Mouse (Mus musculus): ENCODE data around the gene Olfr1046. TPM values are rescaled to one million over a fixed set of nuclear protein-coding genes. Genes with fewer than 3 reads are reported as not detected.
"Not testable (repeated sequence)": the region's sequence is repeated elsewhere in the genome, so short reads cannot be mapped to it uniquely, and the experiment has no call there.

Gene Olfr1046
- polyA plus RNA-seq, 1 experiment from 2014 or later, result not detected

- ATAC-seq (replicated peaks; ENCODE audit: insufficient number of reproducible peaks, low FRiP score, low TSS enrichment); H3K9me3 ChIP-seq (replicated peaks; ENCODE audit: control insufficient read depth, low read length): not testable (repeated sequence)
Measured at GRCm38 (mm10) chr2:86175422-86175821, 43.7 kb downstream of the Olfr1046 start.

GRCm38 (mm10) chr2:86167422-86167821 lies 51.7 kb downstream of the Olfr1046 start, which contains the start of gene Olfr1043:
Gene Olfr1043, minus strand, starts transcription at chr2:86167522.
- Histone ChIP-seq H3K27ac (ENCODE audit: low read depth, low read length) (no peak within 1 kb of the TSS), H3K4me1 (ENCODE audit: control insufficient read depth, insufficient read depth, low read length) (no peaks in the 10 kb centered on the region)
- WGBS (ENCODE audit: insufficient replicate concordance), result 86% methylated on average over 2 of the region's 2 CpGs

More at GRCm38 (mm10) chr2:86175422-86175821, 43.7 kb downstream of the Olfr1046 start:
- not testable (repeated sequence) for H3K27ac ChIP-seq (ENCODE audit: low read depth, low read length); H3K27me3 ChIP-seq (ENCODE audit: control insufficient read depth, insufficient read depth, low read length); H3K4me1 ChIP-seq (ENCODE audit: control insufficient read depth, insufficient read depth, low read length); H3K9ac ChIP-seq (ENCODE audit: low read depth, low read length); H3K4me2 ChIP-seq; H3K4me3 ChIP-seq (ENCODE audit: low read depth, low read length); H3K36me3 ChIP-seq (ENCODE audit: control insufficient read depth, insufficient read depth, low read length)
- WGBS (ENCODE audit: insufficient replicate concordance), result 75% methylated on average over 7 of the region's 7 CpGs

More at GRCm38 (mm10) chr2:86167422-86167821, 51.7 kb downstream of the Olfr1046 start, which contains the start of gene Olfr1043:
- Histone ChIP-seq H3K36me3 (ENCODE audit: control insufficient read depth, insufficient read depth, low read length) (no peaks in the 10 kb centered on the region), H3K9me3 (replicated peaks; ENCODE audit: control insufficient read depth, low read length) (no peaks in the 10 kb centered on the region), H3K4me2 (no peak within 1 kb of the TSS), H3K27me3 (ENCODE audit: control insufficient read depth, insufficient read depth, low read length) (no peaks in the 10 kb centered on the region), H3K4me3 (ENCODE audit: low read depth, low read length) (no peak within 1 kb of the TSS), H3K9ac (ENCODE audit: low read depth, low read length) (no peak within 1 kb of the TSS)
- ATAC-seq (replicated peaks; ENCODE audit: insufficient number of reproducible peaks, low FRiP score, low TSS enrichment), result no peak

Other genes starting within 250 kb of the Olfr1046 start
- not detected in 2 replicates for gene Olfr1029, start 245.4 kb downstream of the Olfr1046 start, polyA plus RNA-seq (2014; fragmentation: Nextera tagmentation; extraction: Ambion mirVana)
- gene Olfr1030, start 240.0 kb downstream of the Olfr1046 start, polyA plus RNA-seq (2014; fragmentation: Nextera tagmentation; extraction: Ambion mirVana), result not detected in 2 replicates
- gene Olfr1031, start 229.0 kb downstream of the Olfr1046 start, polyA plus RNA-seq (2014; fragmentation: Nextera tagmentation; extraction: Ambion mirVana), result not detected in 2 replicates
- not detected in 2 replicates for gene Olfr1032, start 213.8 kb downstream of the Olfr1046 start, polyA plus RNA-seq (2014; fragmentation: Nextera tagmentation; extraction: Ambion mirVana)
- 0.34 TPM in 1 of 2 replicates, not detected in the other for gene Olfr1033, start 198.7 kb downstream of the Olfr1046 start, polyA plus RNA-seq (2014; fragmentation: Nextera tagmentation; extraction: Ambion mirVana)
- not detected in 2 replicates for gene Olfr1034, start 173.5 kb downstream of the Olfr1046 start, polyA plus RNA-seq (2014; fragmentation: Nextera tagmentation; extraction: Ambion mirVana)
- gene Olfr1036, start 145.3 kb downstream of the Olfr1046 start, polyA plus RNA-seq (2014; fragmentation: Nextera tagmentation; extraction: Ambion mirVana), result not detected in 2 replicates
- gene Olfr1037, start 131.9 kb downstream of the Olfr1046 start, polyA plus RNA-seq (2014; fragmentation: Nextera tagmentation; extraction: Ambion mirVana), result not detected in 2 replicates
- not detected in 2 replicates for gene Olfr1039, start 83.4 kb downstream of the Olfr1046 start, polyA plus RNA-seq (2014; fragmentation: Nextera tagmentation; extraction: Ambion mirVana)
- gene Olfr1040, start 72.6 kb downstream of the Olfr1046 start, polyA plus RNA-seq (2014; fragmentation: Nextera tagmentation; extraction: Ambion mirVana), result not detected in 2 replicates
- gene Olfr1042, start 57.5 kb downstream of the Olfr1046 start, polyA plus RNA-seq (2014; fragmentation: Nextera tagmentation; extraction: Ambion mirVana), result not detected in 2 replicates
- not detected in 2 replicates for gene Olfr1043, start 51.8 kb downstream of the Olfr1046 start, polyA plus RNA-seq (2014; fragmentation: Nextera tagmentation; extraction: Ambion mirVana)
- not detected in 2 replicates for gene Olfr1044, start 41.5 kb downstream of the Olfr1046 start, polyA plus RNA-seq (2014; fragmentation: Nextera tagmentation; extraction: Ambion mirVana)
- gene Olfr52, start 33.6 kb downstream of the Olfr1046 start, polyA plus RNA-seq (2014; fragmentation: Nextera tagmentation; extraction: Ambion mirVana), result not detected in 2 replicates
- not detected in 2 replicates for gene Olfr1045, start 16.3 kb downstream of the Olfr1046 start, polyA plus RNA-seq (2014; fragmentation: Nextera tagmentation; extraction: Ambion mirVana)
- not detected in 2 replicates for gene Olfr1047, start 12.1 kb upstream of the Olfr1046 start, polyA plus RNA-seq (2014; fragmentation: Nextera tagmentation; extraction: Ambion mirVana)
- gene Olfr1048, start 21.0 kb upstream of the Olfr1046 start, polyA plus RNA-seq (2014; fragmentation: Nextera tagmentation; extraction: Ambion mirVana), result not detected in 2 replicates
- not detected in 2 replicates for gene Olfr1049, start 39.0 kb upstream of the Olfr1046 start, polyA plus RNA-seq (2014; fragmentation: Nextera tagmentation; extraction: Ambion mirVana)
- gene Olfr1051, start 59.8 kb upstream of the Olfr1046 start, polyA plus RNA-seq (2014; fragmentation: Nextera tagmentation; extraction: Ambion mirVana), result not detected in 2 replicates
- not detected in 2 replicates for gene Olfr1052, start 73.1 kb upstream of the Olfr1046 start, polyA plus RNA-seq (2014; fragmentation: Nextera tagmentation; extraction: Ambion mirVana)
- not detected in 2 replicates for gene Olfr1053, start 96.0 kb upstream of the Olfr1046 start, polyA plus RNA-seq (2014; fragmentation: Nextera tagmentation; extraction: Ambion mirVana)
- not detected in 2 replicates for gene Olfr1054, start 116.1 kb upstream of the Olfr1046 start, polyA plus RNA-seq (2014; fragmentation: Nextera tagmentation; extraction: Ambion mirVana)
- gene Olfr1055, start 131.0 kb upstream of the Olfr1046 start, polyA plus RNA-seq (2014; fragmentation: Nextera tagmentation; extraction: Ambion mirVana), result not detected in 2 replicates
- not detected in 2 replicates for gene Olfr1056, start 143.2 kb upstream of the Olfr1046 start, polyA plus RNA-seq (2014; fragmentation: Nextera tagmentation; extraction: Ambion mirVana)
- gene Olfr1057, start 159.1 kb upstream of the Olfr1046 start, polyA plus RNA-seq (2014; fragmentation: Nextera tagmentation; extraction: Ambion mirVana), result not detected in 2 replicates
- not detected in 2 replicates for gene Olfr1058, start 169.2 kb upstream of the Olfr1046 start, polyA plus RNA-seq (2014; fragmentation: Nextera tagmentation; extraction: Ambion mirVana)
- not detected in 2 replicates for gene Olfr1061, start 194.7 kb upstream of the Olfr1046 start, polyA plus RNA-seq (2014; fragmentation: Nextera tagmentation; extraction: Ambion mirVana)
- not detected in 2 replicates for gene Olfr1062, start 207.4 kb upstream of the Olfr1046 start, polyA plus RNA-seq (2014; fragmentation: Nextera tagmentation; extraction: Ambion mirVana)
- not detected in 2 replicates for gene Olfr1065, start 231.3 kb upstream of the Olfr1046 start, polyA plus RNA-seq (2014; fragmentation: Nextera tagmentation; extraction: Ambion mirVana)
- not detected in 2 replicates for gene Olfr1066, start 237.0 kb upstream of the Olfr1046 start, polyA plus RNA-seq (2014; fragmentation: Nextera tagmentation; extraction: Ambion mirVana)